Mouse (Mus musculus) embryonic facial prominence, embryonic 11.5 days (tissue): ENCODE data around the gene Tdg. TPM values are rescaled to one million over a fixed set of nuclear protein-coding genes. Genes with fewer than 3 reads are reported as not detected.

Experiments
- ATAC-seq: fragments of 200-750 bp; cut with Nextera tagmentation; replicated peaks from 2 replicates; pipeline ENCODE4 v1.8.0; 2017; ENCODE audit warnings: low read depth; ENCODE audit not compliant: insufficient number of reproducible peaks, low FRiP score, low TSS enrichment
- DNase-seq: peaks from one replicate; pipeline ENCODE4 v3.0.0-alpha.2; 2015; ENCODE audit warnings: low spot score
- H3K27ac ChIP-seq: fragments of 300-500 bp; sonication (generic); replicated peaks from 2 replicates; pipeline ENCODE4 v1.5.1; 2014; ENCODE audit warnings: mild to moderate bottlenecking, low read depth, low read length, control low read depth
- H3K27me3 ChIP-seq: fragments of 300-500 bp; sonication (generic); 2 replicates; pipeline ENCODE4 v1.6.1; 2014; ENCODE audit warnings: mild to moderate bottlenecking, low read length, moderate library complexity, mixed read lengths; ENCODE audit not compliant: control insufficient read depth, insufficient read depth
- H3K36me3 ChIP-seq: fragments of 300-500 bp; sonication (generic); replicated peaks from 2 replicates; pipeline ENCODE4 v1.6.1; 2014; ENCODE audit warnings: low read depth, mild to moderate bottlenecking, low read length, moderate library complexity, mixed read lengths; ENCODE audit not compliant: control insufficient read depth, insufficient read depth
- H3K4me1 ChIP-seq: fragments of 300-500 bp; sonication (generic); 2 replicates; pipeline ENCODE4 v1.6.1; 2014; ENCODE audit warnings: low read length, mixed read lengths; ENCODE audit not compliant: control insufficient read depth, insufficient read depth
- H3K4me2 ChIP-seq: fragments of 300-500 bp; sonication (generic); 2 replicates; pipeline ENCODE4 v1.6.1; 2014; ENCODE audit warnings: low read depth, mild to moderate bottlenecking, control low read depth, low read length, moderate library complexity
- H3K4me3 ChIP-seq: fragments of 300-500 bp; sonication (generic); 2 replicates; pipeline ENCODE4 v1.5.1; 2014; ENCODE audit warnings: low read depth, low read length, control low read depth
- H3K9ac ChIP-seq: fragments of 300-500 bp; sonication (generic); replicated peaks from 2 replicates; pipeline ENCODE4 v1.6.1; 2014; ENCODE audit warnings: mild to moderate bottlenecking, control low read depth, low read length
- H3K9me3 ChIP-seq: fragments of 300-500 bp; sonication (generic); replicated peaks from 2 replicates; pipeline ENCODE4 v1.6.1; 2016; ENCODE audit warnings: mild to moderate bottlenecking, low read length, inconsistent platforms, mixed read lengths; ENCODE audit not compliant: control insufficient read depth
- WGBS: fragments of 180-500 bp; shearing (Covaris S2); extraction: QIAGEN DNeasy Blood & Tissue Kit; methylation state at CpG from one replicate; pipeline ENCODE4 v1.1.7; 2014; 5-methylcytosine and 5-hydroxymethylcytosine counted together
- polyA plus RNA-seq: library from polyadenylated mRNA; unstranded; fragments of >200 nt; fragmentation: Nextera tagmentation; extraction: Ambion mirVana; gene quantifications from 2 replicates; pipeline ENCODE4 v1.2.1, GENCODE M21; 2014

Gene Tdg
- polyA plus RNA-seq, 1 experiment from 2014 or later = 276 TPM

GRCm38 (mm10) chr10:82647205-82647811, 17.7 kb downstream of the Tdg start:
- DNase-seq (no peak), ATAC-seq (no peak)
- Histone ChIP-seq H3K27ac (no peak overlapping the region), H3K4me3 (no peak overlapping the region), H3K4me2 (no peak overlapping the region), H3K27me3 (no peaks in the 10 kb centered on the region), H3K4me1 (no peaks in the 10 kb centered on the region), H3K36me3 (peaks cover 11% of the 10 kb centered on the region), H3K9me3 (no peaks in the 10 kb centered on the region), H3K9ac (no peak overlapping the region)
- WGBS = 95% methylated on average over 17 of the region's 17 CpGs

- Histone ChIP-seq H3K4me1 (no peaks in the 10 kb centered on the region), H3K27ac (no peak overlapping the region), H3K9me3 (no peaks in the 10 kb centered on the region), H3K36me3 (peaks cover 2% of the 10 kb centered on the region; the same call in 1 of the 2 replicates), H3K4me2 (no peak overlapping the region), H3K27me3 (no peaks in the 10 kb centered on the region), H3K4me3 (no peak overlapping the region), H3K9ac (no peak overlapping the region)
- DNase-seq (no peak), ATAC-seq (no peak)
- WGBS = 91% methylated on average over 5 of the region's 5 CpGs
Observed at GRCm38 (mm10) chr10:82651221-82651620, 21.6 kb downstream of the Tdg start.

- DNase-seq (no peak), ATAC-seq (no peak)
- H3K9me3 ChIP-seq = no peaks in the 10 kb centered on the region
- H3K4me2 ChIP-seq = no peak overlapping the region
- no peak overlapping the region for H3K27ac ChIP-seq
- no peak overlapping the region for H3K4me3 ChIP-seq
- 72% methylated on average over 5 of the region's 5 CpGs for WGBS
- no peaks in the 10 kb centered on the region for H3K4me1 ChIP-seq
- no peaks in the 10 kb centered on the region for H3K27me3 ChIP-seq
- peaks cover 2% of the 10 kb centered on the region; the same call in 1 of the 2 replicates for H3K36me3 ChIP-seq
- H3K9ac ChIP-seq = no peak overlapping the region
Observed at GRCm38 (mm10) chr10:82652625-82653024, 23.0 kb downstream of the Tdg start.

- Histone ChIP-seq H3K27ac (no peak overlapping the region), H3K36me3 (no peaks in the 10 kb centered on the region), H3K4me3 (no peak overlapping the region), H3K9ac (no peak overlapping the region), H3K27me3 (no peaks in the 10 kb centered on the region), H3K4me1 (no peaks in the 10 kb centered on the region), H3K9me3 (no peaks in the 10 kb centered on the region), H3K4me2 (no peak overlapping the region)
- ATAC-seq (no peak), DNase-seq (no peak)
- WGBS = 75% methylated on average over 3 of the region's 3 CpGs
Observed at GRCm38 (mm10) chr10:82654581-82654980, 25.0 kb downstream of the Tdg start.

GRCm38 (mm10) chr10:82661820-82662219, 32.2 kb downstream of the Tdg start:
- H3K9ac ChIP-seq = no peak overlapping the region
- ATAC-seq (no peak), DNase-seq (no peak)
- no peak overlapping the region for H3K4me3 ChIP-seq
- no peaks in the 10 kb centered on the region for H3K27me3 ChIP-seq
- WGBS = 86% methylated on average over 8 of the region's 8 CpGs
- no peaks in the 10 kb centered on the region for H3K36me3 ChIP-seq
- H3K9me3 ChIP-seq = no peaks in the 10 kb centered on the region
- no peak overlapping the region for H3K4me2 ChIP-seq
- H3K4me1 ChIP-seq = no peaks in the 10 kb centered on the region
- H3K27ac ChIP-seq = no peak overlapping the region

- no peaks in the 10 kb centered on the region for H3K9me3 ChIP-seq
- 84% methylated on average over 14 of the region's 14 CpGs for WGBS
- no peaks in the 10 kb centered on the region for H3K4me1 ChIP-seq
- no peaks in the 10 kb centered on the region for H3K27me3 ChIP-seq
- H3K36me3 ChIP-seq = no peaks in the 10 kb centered on the region
- DNase-seq (no peak), ATAC-seq (no peak)
- H3K27ac ChIP-seq = no peak overlapping the region
- no peak overlapping the region for H3K4me2 ChIP-seq
- H3K9ac ChIP-seq = no peak overlapping the region
- H3K4me3 ChIP-seq = no peak overlapping the region
Observed at GRCm38 (mm10) chr10:82662267-82662990, 32.8 kb downstream of the Tdg start.

GRCm38 (mm10) chr10:82663289-82663688, 33.7 kb downstream of the Tdg start:
- Histone ChIP-seq H3K4me2 (no peak overlapping the region), H3K27me3 (no peaks in the 10 kb centered on the region), H3K4me1 (no peaks in the 10 kb centered on the region), H3K9me3 (no peaks in the 10 kb centered on the region), H3K27ac (no peak overlapping the region), H3K9ac (no peak overlapping the region), H3K4me3 (no peak overlapping the region), H3K36me3 (no peaks in the 10 kb centered on the region)
- 84% methylated on average over 2 of the region's 2 CpGs for WGBS
- ATAC-seq (no peak), DNase-seq (no peak)

- Histone ChIP-seq H3K9me3 (no peaks in the 10 kb centered on the region), H3K4me3 (no peak overlapping the region), H3K4me2 (no peak overlapping the region), H3K9ac (no peak overlapping the region), H3K27ac (no peak overlapping the region), H3K4me1 (no peaks in the 10 kb centered on the region), H3K27me3 (no peaks in the 10 kb centered on the region), H3K36me3 (no peaks in the 10 kb centered on the region)
- no peak for DNase-seq
- WGBS = 60% methylated on average over 3 of the region's 3 CpGs
- no peak for ATAC-seq
Observed at GRCm38 (mm10) chr10:82665951-82666350, 36.3 kb downstream of the Tdg start.
